Mouse (Mus musculus): Measurements from ENCODE around the gene Nupl2. TPM values are rescaled to one million over a fixed set of nuclear protein-coding genes. Genes with fewer than 3 reads are reported as not detected.

Nupl2 gene
- 13.6 TPM for polyA plus RNA-seq (2017; shearing (Covaris generic))

GRCm38 (mm10) chr5:24164789-24165445 is at the start of gene Nupl2:
TSS of gene Nupl2 (plus strand) at chr5:24164963.

Other genes starting within 250 kb of the Nupl2 start
- gene Fam126a, start 134.3 kb upstream of the Nupl2 start, polyA plus RNA-seq (2017; shearing (Covaris generic)): 19.5 TPM
- gene Klhl7, start 64.4 kb upstream of the Nupl2 start, polyA plus RNA-seq (2017; shearing (Covaris generic)): 19.8 TPM
- gene Kcnh2, start 186.6 kb downstream of the Nupl2 start, polyA plus RNA-seq (2017; shearing (Covaris generic)): 5.6 TPM
- gene Nos3, start 199.8 kb downstream of the Nupl2 start, polyA plus RNA-seq (2017; shearing (Covaris generic)): 0.22 TPM
- gene Atg9b, start 227.2 kb downstream of the Nupl2 start, polyA plus RNA-seq (2017; shearing (Covaris generic)): 0.89 TPM
- gene Abcb8, start 228.7 kb downstream of the Nupl2 start, polyA plus RNA-seq (2017; shearing (Covaris generic)): 27.8 TPM
- not detected for gene Asic3, start 248.4 kb downstream of the Nupl2 start, polyA plus RNA-seq (2017; shearing (Covaris generic))